Mouse (Mus musculus) hindbrain, embryonic 16.5 days (tissue): ENCODE results near the gene Gm11037. TPM values are rescaled to one million over a fixed set of nuclear protein-coding genes. Genes with fewer than 3 reads are reported as not detected.

Experiments
- ATAC-seq: fragments of 200-750 bp; cut with Nextera tagmentation; 2 replicates; pipeline ENCODE4 v1.8.0; 2017; ENCODE audit warnings: moderate TSS enrichment, moderate library complexity
- H3K27ac ChIP-seq: fragments of 300-500 bp; sonication (generic); 2 replicates; pipeline ENCODE4 v1.5.1; 2014; ENCODE audit warnings: low read depth, mild to moderate bottlenecking, control low read depth, low read length, moderate library complexity
- H3K27me3 ChIP-seq: fragments of 300-500 bp; sonication (generic); replicated peaks from 2 replicates; pipeline ENCODE4 v1.6.1; 2014; ENCODE audit warnings: low read length; ENCODE audit not compliant: control insufficient read depth, insufficient read depth
- H3K36me3 ChIP-seq: fragments of 300-500 bp; sonication (generic); 2 replicates; pipeline ENCODE4 v1.6.1; 2014; ENCODE audit warnings: mild to moderate bottlenecking, low read length, moderate library complexity, mixed read lengths; ENCODE audit not compliant: control insufficient read depth, insufficient read depth
- H3K4me1 ChIP-seq: fragments of 300-500 bp; sonication (generic); 2 replicates; pipeline ENCODE4 v1.6.1; 2014; ENCODE audit warnings: low read depth, low read length; ENCODE audit not compliant: control insufficient read depth, insufficient read depth
- H3K4me2 ChIP-seq: fragments of 300-500 bp; sonication (generic); 2 replicates; pipeline ENCODE4 v1.6.1; 2014; ENCODE audit warnings: mild to moderate bottlenecking, low read length, control low read depth, moderate library complexity
- H3K4me3 ChIP-seq: fragments of 300-500 bp; sonication (generic); 2 replicates; pipeline ENCODE4 v1.5.1; 2014; ENCODE audit warnings: mild to moderate bottlenecking, low read length, control low read depth, moderate library complexity
- H3K9ac ChIP-seq: fragments of 300-500 bp; sonication (generic); 2 replicates; pipeline ENCODE4 v1.6.1; 2014; ENCODE audit warnings: low read depth, mild to moderate bottlenecking, control low read depth, low read length, moderate library complexity
- H3K9me3 ChIP-seq: fragments of 300-500 bp; sonication (generic); 2 replicates; pipeline ENCODE4 v1.6.1; 2014; ENCODE audit warnings: mild to moderate bottlenecking, low read length, moderate library complexity; ENCODE audit not compliant: control insufficient read depth
- WGBS: fragments of 180-500 bp; shearing (Covaris S2); extraction: QIAGEN DNeasy Blood & Tissue Kit; methylation state at CpG from one replicate; pipeline ENCODE4 v1.1.7; 2014; 5-methylcytosine and 5-hydroxymethylcytosine counted together
- polyA plus RNA-seq: library from polyadenylated mRNA; unstranded; fragments of >200 nt; fragmentation: Nextera tagmentation; extraction: Ambion mirVana; gene quantifications from 2 replicates; pipeline ENCODE4 v1.2.1, GENCODE M21; 2015

Gm11037 gene
- polyA plus RNA-seq, 1 experiment from 2014 or later, result not detected

DNA sequence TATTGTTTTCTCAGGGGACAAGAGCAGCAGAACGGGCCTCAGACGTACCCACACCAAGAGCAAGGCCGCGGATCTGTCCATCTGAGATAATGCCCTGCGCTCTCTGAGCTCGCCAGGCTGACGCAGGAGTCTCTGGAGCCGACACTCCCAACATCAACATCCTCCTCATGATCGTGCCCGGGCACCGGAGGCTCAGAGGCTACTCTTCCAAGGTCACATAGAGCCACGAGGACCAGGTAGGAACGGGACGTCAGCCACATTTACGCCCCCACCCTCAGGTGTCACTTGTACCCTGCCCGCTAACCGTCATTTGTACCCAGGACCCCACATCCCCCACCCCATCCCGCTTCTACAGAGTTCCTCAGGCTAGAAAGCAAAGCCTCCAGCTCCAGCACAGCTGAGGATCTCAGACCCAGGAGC lies 26.2 kb downstream of the Gm11037 start:
- Histone ChIP-seq H3K27ac (peak overlapping the region; percentile 81), H3K4me3 (peak overlapping the region; percentile 77), H3K9me3 (no peaks in the 10 kb centered on the region), H3K4me1 (peaks cover 23% of the 10 kb centered on the region), H3K36me3 (no peaks in the 10 kb centered on the region), H3K4me2 (peak overlapping the region; percentile 94), H3K9ac (peak overlapping the region; percentile 83), H3K27me3 (no peaks in the 10 kb centered on the region)
- under 1% methylated on average over 17 of the region's 18 CpGs for WGBS
- ATAC-seq, result peak; percentile 80

DNA sequence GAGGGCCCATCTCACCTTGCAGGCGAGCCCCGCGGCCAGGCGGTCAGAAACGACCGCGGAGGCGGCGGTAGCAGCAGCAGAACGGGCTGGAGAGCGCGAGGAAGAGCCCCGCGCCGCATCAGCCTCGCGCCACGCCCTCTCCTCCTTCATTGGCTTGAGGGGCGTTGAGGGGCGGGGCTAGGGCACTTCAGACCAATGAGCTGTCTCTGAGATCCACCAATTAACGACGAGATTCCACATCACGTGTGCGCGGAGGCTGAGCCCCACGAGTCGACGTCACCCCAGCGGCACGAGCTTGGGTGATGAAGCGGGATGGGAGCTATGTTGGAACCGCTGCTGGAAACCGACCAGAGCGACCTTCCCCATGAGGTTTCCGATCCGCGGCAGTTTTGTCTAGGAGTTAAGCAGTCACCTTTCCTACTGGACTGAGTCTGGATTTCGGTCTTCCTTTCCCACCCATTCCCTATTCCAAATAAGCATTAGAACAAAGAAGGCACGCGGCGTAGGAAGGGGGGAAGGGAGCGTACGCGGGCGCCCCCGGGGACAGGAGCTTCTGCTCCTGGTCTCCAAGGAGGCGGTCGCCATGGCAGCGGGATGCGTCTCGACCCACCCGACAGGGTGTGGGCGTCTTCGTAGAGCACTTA lies 26.8 kb downstream of the Gm11037 start, which contains the start of gene 1700037H04Rik:
Gene 1700037H04Rik (minus strand): TSS at position 144 of the 644 bp plus-strand sequence.
- no peaks in the 10 kb centered on the region for H3K36me3 ChIP-seq
- 0% methylated on average over 54 of the region's 54 CpGs for WGBS
- H3K4me1 ChIP-seq, result peaks cover 23% of the 10 kb centered on the region
- H3K4me3 ChIP-seq, result peak within 1 kb of the TSS; percentile 77
- H3K9ac ChIP-seq, result peak within 1 kb of the TSS; percentile 83
- peak within 1 kb of the TSS; percentile 94 for H3K4me2 ChIP-seq
- H3K27ac ChIP-seq, result peak within 1 kb of the TSS; percentile 83
- no peaks in the 10 kb centered on the region for H3K27me3 ChIP-seq
- peak; percentile 98 for ATAC-seq
- no peaks in the 10 kb centered on the region for H3K9me3 ChIP-seq

DNA sequence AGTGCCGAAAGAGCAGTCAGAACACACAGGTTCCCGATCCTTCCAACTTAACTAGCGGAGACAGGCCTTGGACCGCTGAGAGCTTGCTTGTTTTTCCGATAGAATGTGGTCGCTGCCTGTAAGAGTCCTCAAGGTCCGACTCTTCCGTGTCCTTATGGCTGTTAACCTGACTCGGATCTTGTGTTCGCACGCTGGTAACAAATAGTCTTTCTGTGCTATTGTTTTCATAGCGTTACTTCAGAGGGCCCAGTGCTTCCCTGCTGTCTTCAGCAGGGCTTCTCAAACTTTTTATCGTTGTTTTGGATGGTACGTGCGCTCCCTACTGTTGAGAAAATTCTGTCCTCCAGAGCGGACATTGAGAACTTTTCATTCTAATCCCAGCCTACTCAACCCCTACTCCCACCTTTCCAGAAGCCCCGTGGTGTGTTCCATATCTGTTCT lies 27.4 kb downstream of the Gm11037 start:
- H3K4me2 ChIP-seq, result peak overlapping the region; percentile 73
- no peaks in the 10 kb centered on the region for H3K27me3 ChIP-seq
- no peak for ATAC-seq
- WGBS, result under 1% methylated on average over 17 of the region's 17 CpGs
- peak overlapping the region; percentile 55 for H3K9ac ChIP-seq
- no peaks in the 10 kb centered on the region for H3K9me3 ChIP-seq
- peaks cover 23% of the 10 kb centered on the region for H3K4me1 ChIP-seq
- H3K36me3 ChIP-seq, result no peaks in the 10 kb centered on the region
- H3K4me3 ChIP-seq, result peak overlapping the region; percentile 77
- H3K27ac ChIP-seq, result peak overlapping the region; percentile 83

DNA sequence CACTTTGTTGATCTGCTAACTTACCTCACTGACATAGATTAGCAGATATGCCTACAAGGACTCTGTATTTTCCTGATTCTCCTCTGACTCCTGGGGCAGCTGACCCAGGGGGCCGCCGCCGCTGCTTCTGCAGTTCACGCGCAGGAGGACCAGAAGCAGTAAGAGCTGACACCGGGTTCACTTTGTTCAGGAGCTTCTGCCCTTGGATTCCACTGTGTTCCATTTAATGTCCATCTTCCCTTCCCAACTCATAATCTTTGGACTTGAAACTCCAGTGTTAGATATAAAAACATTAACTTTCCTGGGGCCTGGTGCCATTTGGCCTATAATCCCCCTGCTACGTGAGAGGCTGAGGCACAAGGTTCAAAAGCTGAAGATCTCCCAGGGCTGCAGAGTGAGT lies 30.6 kb downstream of the Gm11037 start:
- no peak for ATAC-seq
- WGBS, result 79% methylated on average over 7 of the region's 7 CpGs
- no peak overlapping the region for H3K27ac ChIP-seq

DNA sequence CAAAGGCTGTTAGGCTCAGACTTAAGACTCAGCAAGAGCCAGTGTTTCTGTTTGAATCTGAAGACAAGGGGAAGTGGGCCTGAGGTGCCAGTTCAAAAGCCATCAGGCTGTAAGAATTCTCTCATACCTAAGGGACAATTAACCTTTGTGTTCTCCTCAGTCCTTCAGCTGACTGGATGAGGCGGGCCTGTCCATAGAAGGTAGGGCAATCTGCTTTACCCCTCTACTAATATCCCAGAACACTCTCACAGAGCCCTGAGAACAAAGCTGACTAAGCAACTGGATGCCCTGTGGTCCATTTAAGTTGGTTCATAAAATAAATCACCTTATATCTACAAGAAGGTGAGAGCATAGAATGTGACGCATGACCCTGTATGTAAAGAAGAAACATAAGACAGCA lies 32.9 kb downstream of the Gm11037 start:
- no peaks in the 10 kb centered on the region for H3K27me3 ChIP-seq
- H3K9me3 ChIP-seq, result no peaks in the 10 kb centered on the region
- 88% methylated on average over 2 of the region's 2 CpGs for WGBS
- no peaks in the 10 kb centered on the region for H3K4me1 ChIP-seq
- ATAC-seq, result no peak
- no peak overlapping the region for H3K4me3 ChIP-seq
- H3K4me2 ChIP-seq, result no peak overlapping the region
- H3K36me3 ChIP-seq, result no peaks in the 10 kb centered on the region
- H3K27ac ChIP-seq, result no peak overlapping the region
- H3K9ac ChIP-seq, result no peak overlapping the region

More for the DNA sequence above, 30.6 kb downstream of the Gm11037 start:
- peaks cover 6% of the 10 kb centered on the region for H3K4me1 ChIP-seq
- no peak overlapping the region for H3K4me2 ChIP-seq
- no peaks in the 10 kb centered on the region for H3K36me3 ChIP-seq
- H3K27me3 ChIP-seq, result no peaks in the 10 kb centered on the region
- H3K9me3 ChIP-seq, result no peaks in the 10 kb centered on the region
- H3K4me3 ChIP-seq, result no peak overlapping the region
- no peak overlapping the region for H3K9ac ChIP-seq

DNA sequence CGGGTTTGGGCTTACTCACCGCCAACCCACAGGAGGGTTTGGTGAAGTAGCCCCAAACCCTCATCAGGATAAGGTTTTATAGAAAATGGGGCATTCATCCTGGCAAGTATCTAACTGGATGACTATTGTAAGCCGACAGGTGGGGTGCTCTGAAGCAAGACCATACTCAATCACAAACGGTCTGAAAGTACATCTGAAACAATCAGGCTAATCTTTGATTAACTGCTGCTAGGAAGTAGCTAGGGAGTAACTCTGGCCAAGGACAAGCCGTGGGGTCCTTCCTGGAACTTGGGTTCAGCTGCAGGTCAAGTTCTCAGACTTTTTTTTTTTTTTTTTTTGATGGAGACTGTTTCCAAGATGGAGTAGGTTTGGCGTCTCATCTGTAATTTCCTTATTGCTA lies 34.7 kb downstream of the Gm11037 start:
- no peaks in the 10 kb centered on the region for H3K36me3 ChIP-seq
- H3K4me2 ChIP-seq, result no peak overlapping the region
- no peaks in the 10 kb centered on the region for H3K4me1 ChIP-seq
- H3K9me3 ChIP-seq, result no peaks in the 10 kb centered on the region
- WGBS, result 84% methylated on average over 6 of the region's 6 CpGs
- H3K9ac ChIP-seq, result no peak overlapping the region
- H3K27me3 ChIP-seq, result peaks cover 14% of the 10 kb centered on the region
- H3K4me3 ChIP-seq, result no peak overlapping the region
- no peak for ATAC-seq
- H3K27ac ChIP-seq, result no peak overlapping the region

DNA sequence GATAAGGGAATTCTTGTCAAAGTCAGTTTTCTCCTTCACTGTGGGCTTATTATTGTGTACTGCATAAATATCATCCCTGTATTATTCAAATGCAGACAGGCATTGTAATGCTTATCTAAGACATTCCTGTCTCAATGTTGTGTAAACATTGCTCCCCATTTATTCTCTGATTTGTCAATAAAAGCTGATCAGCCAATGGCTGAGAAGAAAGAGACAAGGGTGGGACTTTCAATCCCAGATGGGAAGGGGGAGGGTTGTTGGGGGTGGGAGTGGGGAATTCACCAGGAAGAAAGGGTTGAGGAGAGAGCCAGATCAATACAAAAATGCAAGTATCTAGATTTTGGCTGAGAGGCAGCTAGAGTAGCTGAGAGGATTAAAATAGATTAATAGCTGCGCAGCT lies 35.6 kb downstream of the Gm11037 start:
- Histone ChIP-seq H3K27me3 (peaks cover 15% of the 10 kb centered on the region), H3K27ac (no peak overlapping the region), H3K4me3 (no peak overlapping the region), H3K9me3 (no peaks in the 10 kb centered on the region), H3K36me3 (no peaks in the 10 kb centered on the region), H3K9ac (no peak overlapping the region), H3K4me1 (peaks cover under 1% of the 10 kb centered on the region), H3K4me2 (no peak overlapping the region)
- WGBS, result 72% methylated on average over 1 of the region's 1 CpGs
- ATAC-seq, result no peak

DNA sequence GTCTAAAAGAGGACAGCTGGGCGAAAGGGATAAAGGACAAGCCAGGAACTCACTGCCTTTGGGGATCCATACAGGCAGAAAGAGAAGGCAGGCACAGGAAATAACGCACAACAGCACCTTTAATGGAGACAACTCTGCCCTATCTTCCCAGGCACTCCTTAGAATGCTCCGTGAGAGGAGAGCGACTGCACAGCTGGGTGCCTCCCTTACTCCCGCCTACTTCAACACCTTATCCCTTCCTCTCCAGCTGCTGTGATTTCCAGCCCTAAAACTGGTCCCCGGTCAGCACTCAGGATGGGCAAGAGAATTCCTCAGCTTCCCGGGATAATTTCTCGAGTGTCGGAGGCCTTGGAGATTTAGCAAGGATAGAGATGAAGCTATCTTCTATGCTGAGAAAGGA lies 37.6 kb downstream of the Gm11037 start:
- no peak for ATAC-seq
- Histone ChIP-seq H3K4me3 (no peak overlapping the region), H3K36me3 (no peaks in the 10 kb centered on the region), H3K27ac (no peak overlapping the region), H3K9me3 (no peaks in the 10 kb centered on the region), H3K9ac (no peak overlapping the region), H3K4me2 (no peak overlapping the region), H3K4me1 (peaks cover 13% of the 10 kb centered on the region), H3K27me3 (peaks cover 15% of the 10 kb centered on the region)
- 28% methylated on average over 9 of the region's 9 CpGs for WGBS

DNA sequence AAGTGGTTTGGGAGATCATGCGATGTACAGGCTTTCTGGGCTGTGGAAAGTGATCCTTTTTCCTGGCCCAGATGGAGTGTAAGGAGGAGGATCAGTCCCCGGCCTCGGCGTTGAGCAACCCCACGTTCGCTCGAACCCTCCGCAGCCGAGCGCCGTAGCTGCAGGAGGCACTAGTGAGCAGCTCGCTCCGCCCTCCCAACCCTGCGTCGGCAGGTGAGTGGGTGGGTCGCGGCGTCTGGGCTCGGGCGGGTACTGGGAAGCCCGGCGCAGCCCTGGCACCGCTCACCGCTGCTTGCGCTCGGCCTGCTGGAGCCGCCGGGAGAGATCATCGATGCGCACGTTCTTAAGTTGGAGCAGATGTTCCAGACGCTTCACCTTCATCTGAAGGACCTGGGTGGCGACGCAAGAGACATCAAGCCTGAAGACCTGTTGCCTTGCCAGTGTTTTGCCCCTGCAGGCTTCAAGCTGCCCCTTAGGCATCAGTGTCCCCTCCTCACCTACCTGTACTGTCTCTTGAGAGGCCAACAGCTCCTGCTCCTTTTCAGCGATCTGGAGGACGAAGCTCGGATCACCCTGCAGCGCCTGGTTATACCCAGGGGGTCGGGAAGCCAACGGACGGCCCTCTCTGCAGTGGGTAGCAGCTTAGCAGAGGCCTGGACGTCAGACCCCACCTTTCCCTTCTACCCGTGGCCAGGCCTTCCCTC lies 38.3 kb downstream of the Gm11037 start:
- Histone ChIP-seq H3K27ac (no peak overlapping the region), H3K4me1 (peaks cover 17% of the 10 kb centered on the region), H3K4me2 (peak overlapping the region; percentile 40), H3K9ac (no peak overlapping the region), H3K27me3 (peaks cover 15% of the 10 kb centered on the region), H3K36me3 (no peaks in the 10 kb centered on the region), H3K9me3 (no peaks in the 10 kb centered on the region), H3K4me3 (peak overlapping the region; percentile 8; the same call in 1 of the 2 replicates)
- WGBS, result 13% methylated on average over 43 of the region's 43 CpGs
- no peak for ATAC-seq
